Mouse (Mus musculus) liver, adult 2 months (tissue): ENCODE measurements at regions not wholly inside any gene's neighbourhood (a gene's known extent, or its start where the extent isn't known, plus 50 kb on each side); places are given as distances from the start of the nearest gene placed in this dataset.

ENCODE experiments used
- CTCF ChIP-seq: fragments of 200-500 bp; IDR thresholded peaks from 2 replicates; pipeline ENCODE4 v1.5.1; 2011; ENCODE audit warnings: low read depth, low read length, control low read depth
- POLR2A ChIP-seq: fragments of 200-500 bp; IDR thresholded peaks from 2 replicates; pipeline ENCODE4 v1.6.1; 2011; ENCODE audit warnings: low read length, control low read depth; ENCODE audit not compliant: insufficient read depth; ENCODE audit errors: extremely low read depth

GRCm38 (mm10) chr7:128910134-128910533 lies 165.4 kb downstream of the Sec23ip start:
- TF ChIP-seq POLR2A (no peak), CTCF (no peak)
